Mouse (Mus musculus) small intestine, adult 2 months (tissue): ENCODE measurements around the gene Il22ra2. TPM values are rescaled to one million over a fixed set of nuclear protein-coding genes. Genes with fewer than 3 reads are reported as not detected.

Experiments
- H3K27ac ChIP-seq: fragments of 200-500 bp; 2 replicates; pipeline ENCODE4 v1.5.1; 2012; ENCODE audit warnings: low read depth, low read length, control low read depth, inconsistent platforms; ENCODE audit not compliant: insufficient read depth
- H3K27me3 ChIP-seq: fragments of 200-500 bp; 2 replicates; pipeline ENCODE4 v1.6.1; 2012; ENCODE audit warnings: mild to moderate bottlenecking, moderate library complexity, low read length, inconsistent platforms; ENCODE audit not compliant: control insufficient read depth, insufficient read depth
- H3K36me3 ChIP-seq: fragments of 200-500 bp; 2 replicates; pipeline ENCODE4 v1.6.1; 2012; ENCODE audit warnings: mild to moderate bottlenecking, low read length, control low read depth, inconsistent platforms; ENCODE audit not compliant: control insufficient read depth, insufficient read depth
- H3K4me1 ChIP-seq: fragments of 200-500 bp; 2 replicates; pipeline ENCODE4 v1.6.1; 2012; ENCODE audit warnings: low read length, inconsistent platforms, mixed read lengths; ENCODE audit not compliant: control insufficient read depth, insufficient read depth, insufficient read length
- H3K4me3 ChIP-seq: fragments of 200-500 bp; 2 replicates; pipeline ENCODE4 v1.5.1; 2012; ENCODE audit warnings: low read depth, mild to moderate bottlenecking, control low read depth, inconsistent platforms, low read length, moderate library complexity
- CTCF ChIP-seq: fragments of 200-500 bp; IDR thresholded peaks from 2 replicates; pipeline ENCODE4 v1.5.1; 2012; ENCODE audit warnings: low read depth, mild to moderate bottlenecking, control low read depth, inconsistent platforms, low read length, moderate library complexity, mixed read lengths; ENCODE audit not compliant: insufficient replicate concordance, insufficient read length; ENCODE audit errors: extremely low read depth
- POLR2A ChIP-seq: fragments of 200-500 bp; IDR thresholded peaks from 2 replicates; pipeline ENCODE4 v1.6.1; 2012; ENCODE audit warnings: low read depth, mild to moderate bottlenecking, control low read depth, inconsistent platforms, low read length, moderate library complexity
- WGBS: fragments of 180-500 bp; shearing (Covaris S2); methylation state at CpG from one replicate; pipeline ENCODE4 v1.1.7; 2018; 5-methylcytosine and 5-hydroxymethylcytosine counted together
- polyA plus RNA-seq: library from polyadenylated mRNA; depleted of rRNA; stranded (reverse); fragments of >200 nt; gene quantifications from 2 replicates; pipeline ENCODE4 v1.2.3, GENCODE M21; 2012

Il22ra2 gene
- polyA plus RNA-seq, 1 experiment = 0.58 TPM

DNA sequence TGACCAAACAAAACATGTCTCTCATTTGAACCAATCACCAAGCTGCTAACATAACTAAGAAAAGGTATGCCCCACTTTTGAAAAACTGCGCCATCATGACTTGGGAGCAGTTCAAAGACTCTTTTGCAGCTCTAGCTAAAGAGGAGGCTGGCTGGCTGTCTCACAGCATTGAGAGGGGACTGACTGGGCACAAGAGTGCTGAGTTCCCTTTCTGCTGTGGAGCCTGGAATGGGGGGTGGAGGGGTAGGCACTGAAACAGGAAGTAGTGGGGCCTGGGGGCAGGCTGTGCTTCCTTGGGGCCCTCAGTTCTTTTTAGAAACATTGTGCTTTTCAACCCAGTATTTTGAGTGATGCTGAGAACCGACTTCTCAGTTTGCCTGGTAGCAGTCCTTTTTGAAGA is 37.7 kb upstream of the Il22ra2 start:
- WGBS = 90% methylated on average over 2 of the region's 2 CpGs
- peaks cover 19% of the 10 kb centered on the region; the same call in 1 of the 2 replicates for H3K4me1 ChIP-seq
- H3K27me3 ChIP-seq = no peaks in the 10 kb centered on the region
- no peak overlapping the region for H3K4me3 ChIP-seq
- TF ChIP-seq POLR2A = no peak
- TF ChIP-seq CTCF = no peak
- no peaks in the 10 kb centered on the region for H3K36me3 ChIP-seq
- H3K27ac ChIP-seq = peak overlapping the region; percentile 59; the same call in 1 of the 2 replicates

DNA sequence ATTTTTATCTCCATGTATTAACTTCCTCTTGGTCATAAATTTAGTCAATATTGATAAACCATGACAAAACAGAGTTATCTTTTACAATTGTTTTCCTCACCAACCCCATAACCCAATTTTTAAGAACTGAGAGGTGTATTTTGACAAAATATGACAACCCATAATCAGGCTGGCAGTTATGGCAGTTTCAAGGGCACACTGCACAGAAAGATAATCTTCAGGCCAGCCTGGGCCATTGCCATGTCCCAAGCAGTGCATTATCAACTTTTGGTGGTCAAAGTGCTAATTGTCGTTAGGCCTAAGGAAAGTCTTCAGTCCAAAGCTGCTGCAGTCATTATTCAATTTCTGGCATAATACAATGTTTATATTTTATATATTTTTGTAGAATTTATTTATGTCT is 37.0 kb upstream of the Il22ra2 start:
- H3K4me1 ChIP-seq = peaks cover 19% of the 10 kb centered on the region; the same call in 1 of the 2 replicates
- H3K4me3 ChIP-seq = no peak overlapping the region
- no peaks in the 10 kb centered on the region for H3K27me3 ChIP-seq
- H3K36me3 ChIP-seq = no peaks in the 10 kb centered on the region
- H3K27ac ChIP-seq = no peak overlapping the region
- TF ChIP-seq CTCF (no peak), POLR2A (no peak)
- WGBS = 30% methylated on average over 1 of the region's 1 CpGs

DNA sequence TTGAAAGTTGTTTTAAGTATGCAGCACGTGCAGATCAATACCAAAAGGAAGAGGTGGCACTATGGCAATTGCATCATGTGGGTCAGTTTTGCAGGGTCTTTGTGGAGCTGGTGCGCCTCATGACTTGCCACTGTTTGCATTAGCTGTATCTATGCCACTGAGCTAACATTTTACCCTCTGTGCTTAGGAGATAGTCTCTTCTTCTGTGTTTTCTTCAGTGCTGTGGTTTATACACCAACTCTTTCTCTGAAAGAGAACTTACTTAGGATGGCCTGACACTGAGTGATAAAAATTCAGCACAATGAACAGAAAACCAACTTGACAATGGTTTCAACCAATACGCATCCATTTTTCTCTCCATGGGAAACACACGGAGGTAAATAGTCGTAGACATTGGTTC is 35.9 kb upstream of the Il22ra2 start:
- 87% methylated on average over 5 of the region's 5 CpGs for WGBS
- Histone ChIP-seq H3K4me3 (no peak overlapping the region), H3K27ac (no peak overlapping the region), H3K4me1 (peaks cover 23% of the 10 kb centered on the region; the same call in 1 of the 2 replicates), H3K36me3 (no peaks in the 10 kb centered on the region), H3K27me3 (no peaks in the 10 kb centered on the region)
- TF ChIP-seq POLR2A (no peak), CTCF (no peak)

DNA sequence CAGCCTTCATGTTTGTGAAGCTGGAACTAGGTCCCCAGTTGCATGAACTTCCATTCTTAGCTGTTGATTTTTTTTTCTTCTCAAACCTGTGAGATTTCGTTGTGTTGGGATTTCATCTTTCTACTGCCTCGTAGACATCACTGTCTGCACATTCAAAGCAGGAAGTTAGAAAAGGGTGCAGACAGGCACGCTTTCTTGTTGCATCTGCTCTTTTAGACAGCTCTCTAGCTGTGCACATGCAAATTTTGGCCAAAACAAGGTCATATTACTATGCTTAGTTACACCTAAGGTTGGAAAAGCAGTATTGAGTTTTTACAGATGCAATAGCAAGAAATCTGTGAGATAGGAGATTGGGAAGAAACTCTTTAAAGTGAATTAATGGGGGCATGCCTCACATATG is 34.5 kb upstream of the Il22ra2 start:
- no peak for TF ChIP-seq POLR2A
- no peaks in the 10 kb centered on the region for H3K27me3 ChIP-seq
- 81% methylated on average over 3 of the region's 3 CpGs for WGBS
- H3K36me3 ChIP-seq = no peaks in the 10 kb centered on the region
- H3K27ac ChIP-seq = no peak overlapping the region
- H3K4me3 ChIP-seq = no peak overlapping the region
- peaks cover 24% of the 10 kb centered on the region; the same call in 1 of the 2 replicates for H3K4me1 ChIP-seq

DNA sequence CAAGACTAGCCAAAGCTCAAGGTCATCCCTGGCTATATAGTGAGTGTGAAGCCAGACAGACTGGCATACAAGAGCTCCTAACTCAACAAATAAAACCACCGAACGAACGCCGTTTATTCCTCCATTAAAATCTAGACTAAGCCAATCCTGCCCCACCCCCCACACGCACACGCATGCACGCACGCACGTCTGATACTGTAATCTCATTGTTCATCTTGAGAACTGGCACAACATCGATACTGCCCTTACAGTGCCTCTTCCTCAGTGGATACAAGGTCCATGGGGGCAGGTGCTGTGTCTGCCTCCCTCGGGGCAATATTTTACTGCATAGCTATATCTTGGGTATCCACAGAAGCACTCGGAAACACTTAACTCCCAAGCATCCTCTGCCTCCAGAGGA is 32.2 kb upstream of the Il22ra2 start:
- H3K27ac ChIP-seq = peak overlapping the region; percentile 83
- TF ChIP-seq CTCF = no peak
- TF ChIP-seq POLR2A = no peak
- 25% methylated on average over 12 of the region's 12 CpGs for WGBS

DNA sequence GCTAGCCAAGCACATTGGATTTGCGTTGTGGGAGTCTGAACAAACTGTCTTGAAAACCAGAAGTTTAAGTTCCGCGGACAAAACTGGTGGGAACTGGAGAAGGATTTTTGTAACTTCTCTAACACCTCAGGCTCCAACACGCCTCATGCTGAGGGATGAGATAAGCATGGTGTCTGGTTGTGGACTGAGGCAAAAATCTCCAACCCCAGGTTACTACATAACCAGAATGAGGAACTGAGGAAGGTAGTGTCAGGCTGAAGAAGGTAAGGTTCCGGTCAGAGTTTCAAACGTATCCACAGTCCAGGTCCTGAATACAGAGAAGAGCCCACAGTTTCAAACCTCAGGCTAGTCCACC is 30.5 kb upstream of the Il22ra2 start:
- H3K27me3 ChIP-seq = no peaks in the 10 kb centered on the region

More for the DNA sequence above, 32.2 kb upstream of the Il22ra2 start:
- peaks cover 15% of the 10 kb centered on the region; the same call in 1 of the 2 replicates for H3K4me1 ChIP-seq
- no peaks in the 10 kb centered on the region; the same call in 1 of the 2 replicates for H3K36me3 ChIP-seq
- H3K4me3 ChIP-seq = peak overlapping the region; percentile 9; the same call in 1 of the 2 replicates
- H3K27me3 ChIP-seq = no peaks in the 10 kb centered on the region

DNA sequence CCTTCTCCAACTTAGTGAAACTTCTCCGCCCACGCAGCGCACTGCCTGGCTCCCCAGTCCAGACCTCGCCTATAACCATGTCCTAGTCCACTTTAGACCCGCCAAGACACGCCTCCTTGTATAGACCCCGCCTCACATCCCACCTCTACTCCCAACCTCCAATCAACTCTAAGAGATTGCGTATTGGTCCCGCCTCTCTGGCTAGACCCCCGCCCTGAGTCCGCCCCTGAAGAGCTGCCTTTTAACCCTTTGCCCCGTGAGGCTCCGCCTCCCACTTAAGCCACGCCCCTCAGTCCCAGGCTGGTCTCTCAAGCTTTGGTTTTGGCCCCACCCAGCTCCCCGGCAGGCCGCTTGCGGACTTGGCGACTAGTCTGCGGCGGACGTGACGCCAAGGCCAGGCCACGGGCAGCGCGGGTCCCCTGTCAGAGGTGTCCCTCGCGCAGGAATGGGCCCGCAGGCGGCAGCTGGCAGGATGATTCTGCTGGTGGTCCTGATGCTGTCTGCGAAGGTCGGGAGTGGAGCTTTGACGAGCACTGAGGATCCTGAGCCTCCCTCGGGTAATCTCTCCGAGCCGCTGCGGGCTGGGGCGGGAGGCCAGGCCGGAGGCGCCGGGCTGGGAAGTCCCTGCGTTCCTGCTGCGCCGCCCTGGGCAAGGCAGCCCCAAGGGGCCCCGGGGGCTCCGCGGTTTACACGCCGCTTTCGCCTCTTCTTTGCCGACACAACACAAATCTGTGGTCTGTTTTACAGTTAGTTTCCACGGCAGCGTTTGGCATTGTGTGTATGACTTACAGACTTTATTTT is 30.0 kb upstream of the Il22ra2 start, which contains the start of gene Ifngr1:
Ifngr1 (plus strand) TSS at position 309 of the 801 bp plus-strand sequence.
- TF ChIP-seq CTCF (no peak), POLR2A (peak; percentile 97)
- under 1% methylated on average over 52 of the region's 52 CpGs for WGBS
- Histone ChIP-seq H3K27me3 (no peaks in the 10 kb centered on the region), H3K4me3 (peak within 1 kb of the TSS; percentile 92), H3K27ac (peak within 1 kb of the TSS; percentile 93), H3K36me3 (peaks cover 4% of the 10 kb centered on the region; the same call in 1 of the 2 replicates), H3K4me1 (peaks cover 23% of the 10 kb centered on the region; the same call in 1 of the 2 replicates)

More for the DNA sequence above, 30.5 kb upstream of the Il22ra2 start:
- peaks cover 21% of the 10 kb centered on the region; the same call in 1 of the 2 replicates for H3K4me1 ChIP-seq
- WGBS = 22% methylated on average over 6 of the region's 6 CpGs
- H3K4me3 ChIP-seq = peak overlapping the region; percentile 32
- peak overlapping the region; percentile 84 for H3K27ac ChIP-seq
- TF ChIP-seq POLR2A = no peak
- TF ChIP-seq CTCF = no peak
- peaks cover 4% of the 10 kb centered on the region; the same call in 1 of the 2 replicates for H3K36me3 ChIP-seq
